Mouse (Mus musculus) lung, adult 2 months (tissue): ENCODE data around the gene Atp9a.

Source experiments
- CTCF ChIP-seq: fragments of 200-500 bp; IDR thresholded peaks from 2 replicates; pipeline ENCODE4 v1.5.1; 2011; ENCODE audit warnings: mild to moderate bottlenecking, low read length, control low read depth; ENCODE audit not compliant: insufficient read depth
- POLR2A ChIP-seq: fragments of 200-500 bp; IDR thresholded peaks from 2 replicates; pipeline ENCODE4 v1.6.1; 2011; ENCODE audit warnings: low read depth, mild to moderate bottlenecking, control low read depth, low read length, borderline replicate concordance; ENCODE audit errors: extremely low read depth

DNA sequence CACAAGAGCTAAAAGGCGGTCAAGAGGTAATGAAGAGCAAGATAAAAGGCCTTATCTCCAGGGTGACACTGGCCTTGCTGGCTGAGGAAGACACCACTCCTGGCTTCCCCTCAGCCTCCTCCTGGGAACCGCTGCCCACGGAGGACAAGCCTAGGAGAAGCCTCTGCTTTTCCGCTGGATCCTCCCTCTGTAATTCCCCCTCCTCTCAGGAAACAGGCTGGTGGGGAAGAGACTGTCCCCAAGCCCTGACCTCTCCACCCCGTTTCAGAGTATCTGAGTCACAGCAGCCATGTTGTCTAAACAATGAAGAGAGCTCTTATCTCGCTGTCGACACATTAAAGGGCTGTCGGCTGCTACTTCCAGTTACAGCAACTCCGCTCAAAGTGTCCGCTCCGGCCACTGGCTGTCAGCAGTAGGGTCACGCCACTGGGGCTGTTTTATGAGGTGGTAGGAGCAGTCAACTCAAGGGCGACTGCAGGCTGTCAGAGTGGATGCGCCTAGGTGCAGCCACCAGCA is 108.8 kb downstream of the Atp9a start:
- no peak for TF ChIP-seq CTCF
- TF ChIP-seq POLR2A, result no peak
